Mouse (Mus musculus) midbrain, embryonic 15.5 days (tissue): ENCODE data around the gene Atox1. TPM values are rescaled to one million over a fixed set of nuclear protein-coding genes. Genes with fewer than 3 reads are reported as not detected.

Source experiments
- ATAC-seq: fragments of 200-750 bp; cut with Nextera tagmentation; replicated peaks from 2 replicates; pipeline ENCODE4 v1.8.0; 2017; ENCODE audit warnings: moderate TSS enrichment
- H3K27ac ChIP-seq: fragments of 300-500 bp; sonication (generic); 2 replicates; pipeline ENCODE4 v1.5.1; 2015; ENCODE audit warnings: mild to moderate bottlenecking, inconsistent platforms
- H3K27me3 ChIP-seq: fragments of 300-500 bp; sonication (generic); replicated peaks from 2 replicates; pipeline ENCODE4 v1.6.1; 2015; ENCODE audit warnings: inconsistent platforms
- H3K36me3 ChIP-seq: fragments of 300-500 bp; sonication (generic); replicated peaks from 2 replicates; pipeline ENCODE4 v1.6.1; 2015; ENCODE audit warnings: inconsistent platforms
- H3K4me1 ChIP-seq: fragments of 300-500 bp; sonication (generic); 2 replicates; pipeline ENCODE4 v1.6.1; 2015; ENCODE audit warnings: inconsistent platforms
- H3K4me2 ChIP-seq: fragments of 300-500 bp; sonication (generic); 2 replicates; pipeline ENCODE4 v1.6.1; 2015; ENCODE audit warnings: inconsistent platforms, mild to moderate bottlenecking, moderate library complexity
- H3K4me3 ChIP-seq: fragments of 300-500 bp; sonication (generic); 2 replicates; pipeline ENCODE4 v1.5.1; 2015; ENCODE audit warnings: mild to moderate bottlenecking, inconsistent platforms
- H3K9ac ChIP-seq: fragments of 300-500 bp; sonication (generic); 2 replicates; pipeline ENCODE4 v1.6.1; 2015; ENCODE audit warnings: mild to moderate bottlenecking, inconsistent platforms
- H3K9me3 ChIP-seq: fragments of 300-500 bp; sonication (generic); 2 replicates; pipeline ENCODE4 v1.6.1; 2016; ENCODE audit warnings: inconsistent platforms
- WGBS: fragments of 180-500 bp; shearing (Covaris S2); methylation state at CpG from one replicate; pipeline ENCODE4 v1.1.7; 2015; ENCODE audit warnings: mixed read lengths; 5-methylcytosine and 5-hydroxymethylcytosine counted together
- polyA plus RNA-seq: library from polyadenylated mRNA; unstranded; fragments of >200 nt; fragmentation: Nextera tagmentation; extraction: Ambion mirVana; gene quantifications from 2 replicates; pipeline ENCODE4 v1.2.1, GENCODE M21; 2015

Gene Atox1
- 225 and 229 TPM in 2 replicates for polyA plus RNA-seq

DNA sequence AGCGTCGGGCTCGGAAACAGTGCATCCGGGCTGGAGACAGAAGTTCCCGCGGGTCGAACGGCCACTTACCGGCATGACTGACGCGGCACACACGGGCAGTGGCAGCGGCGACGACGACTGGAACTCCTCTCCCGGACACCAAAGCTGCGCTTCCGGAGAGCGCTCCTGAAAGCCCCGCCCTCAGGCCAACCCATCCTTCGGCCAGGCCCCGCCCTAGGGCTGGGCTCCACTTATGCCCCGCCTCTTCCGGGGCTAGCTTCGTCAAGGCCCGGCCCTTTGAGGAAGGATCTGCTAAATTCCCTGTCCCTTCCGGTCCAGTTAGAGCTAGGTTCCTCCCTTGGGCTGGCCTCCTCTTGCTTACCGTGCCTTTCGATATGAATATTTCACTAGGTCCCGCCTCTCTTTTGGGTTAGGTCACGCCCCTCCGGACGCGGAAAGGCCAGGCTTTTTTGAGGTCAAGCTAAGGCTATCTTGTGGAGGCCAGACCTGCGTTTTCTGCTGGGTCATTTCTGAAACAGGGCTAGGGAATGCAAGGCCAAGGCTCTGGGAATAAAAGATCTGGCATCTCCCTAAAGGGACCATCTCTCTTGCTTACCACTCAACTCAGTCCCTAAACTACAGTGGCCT lies at the start of gene Atox1:
Gene Atox1, minus strand, starts transcription at position 221 of the 627 bp plus-strand sequence.
- H3K9me3 ChIP-seq = no peaks in the 10 kb centered on the region
- peak within 1 kb of the TSS; percentile 58 for H3K4me3 ChIP-seq
- H3K4me2 ChIP-seq = peak within 1 kb of the TSS; percentile 81
- under 1% methylated on average over 36 of the region's 36 CpGs for WGBS
- peaks cover 19% of the 10 kb centered on the region for H3K4me1 ChIP-seq
- H3K27ac ChIP-seq = peak within 1 kb of the TSS; percentile 77
- no peaks in the 10 kb centered on the region for H3K36me3 ChIP-seq
- ATAC-seq = peak; percentile 96
- peak within 1 kb of the TSS; percentile 56 for H3K9ac ChIP-seq
- H3K27me3 ChIP-seq = no peaks in the 10 kb centered on the region

DNA sequence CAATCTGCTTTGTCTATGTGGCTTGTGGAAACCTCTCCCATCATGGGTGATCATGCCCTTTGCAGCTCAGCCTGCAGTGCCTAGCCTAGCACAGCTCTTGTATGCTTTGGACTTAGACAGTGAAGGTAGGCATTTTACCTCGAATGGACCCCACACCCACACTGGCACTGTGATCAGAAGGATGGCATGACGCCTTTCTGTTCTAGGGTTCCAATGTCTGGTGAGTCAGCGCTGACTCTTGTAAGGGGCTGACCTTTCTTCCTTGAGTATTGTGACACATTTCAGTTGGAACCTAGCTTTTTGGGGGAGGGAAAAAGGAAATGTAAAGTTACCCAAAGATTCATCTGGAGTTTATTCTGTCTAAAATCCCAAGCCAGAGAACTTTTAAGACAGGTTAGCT lies 44.4 kb upstream of the Atox1 start:
- ATAC-seq = no peak
- no peak overlapping the region for H3K4me2 ChIP-seq
- H3K27ac ChIP-seq = no peak overlapping the region
- peaks cover 3% of the 10 kb centered on the region; the same call in 1 of the 2 replicates for H3K36me3 ChIP-seq
- no peak overlapping the region for H3K4me3 ChIP-seq
- no peaks in the 10 kb centered on the region for H3K4me1 ChIP-seq
- no peaks in the 10 kb centered on the region for H3K9me3 ChIP-seq
- H3K9ac ChIP-seq = no peak overlapping the region
- no peaks in the 10 kb centered on the region for H3K27me3 ChIP-seq
- whole genome bisulfite sequencing = 93% methylated on average over 3 of the region's 3 CpGs

DNA sequence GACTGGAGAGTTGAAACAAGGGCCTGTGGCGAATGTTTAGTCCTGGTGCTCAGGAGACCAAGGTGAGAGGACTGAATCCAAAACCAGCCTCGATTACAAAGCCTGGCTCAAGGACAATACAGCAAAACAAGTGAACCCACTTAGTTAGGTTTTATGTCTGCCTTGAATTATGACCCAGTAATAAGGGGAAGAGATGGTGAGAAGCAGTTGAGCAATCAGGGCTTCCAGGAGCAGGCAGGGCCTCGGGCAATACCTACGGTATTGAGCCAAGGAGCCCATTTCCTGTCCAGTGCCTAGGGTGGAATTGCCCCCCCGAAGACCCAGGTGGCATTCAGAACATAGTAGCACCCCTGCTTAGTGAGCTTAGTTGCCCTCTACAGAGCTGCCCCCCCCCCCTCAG lies 41.8 kb upstream of the Atox1 start:
- H3K36me3 ChIP-seq = peaks cover 13% of the 10 kb centered on the region

DNA sequence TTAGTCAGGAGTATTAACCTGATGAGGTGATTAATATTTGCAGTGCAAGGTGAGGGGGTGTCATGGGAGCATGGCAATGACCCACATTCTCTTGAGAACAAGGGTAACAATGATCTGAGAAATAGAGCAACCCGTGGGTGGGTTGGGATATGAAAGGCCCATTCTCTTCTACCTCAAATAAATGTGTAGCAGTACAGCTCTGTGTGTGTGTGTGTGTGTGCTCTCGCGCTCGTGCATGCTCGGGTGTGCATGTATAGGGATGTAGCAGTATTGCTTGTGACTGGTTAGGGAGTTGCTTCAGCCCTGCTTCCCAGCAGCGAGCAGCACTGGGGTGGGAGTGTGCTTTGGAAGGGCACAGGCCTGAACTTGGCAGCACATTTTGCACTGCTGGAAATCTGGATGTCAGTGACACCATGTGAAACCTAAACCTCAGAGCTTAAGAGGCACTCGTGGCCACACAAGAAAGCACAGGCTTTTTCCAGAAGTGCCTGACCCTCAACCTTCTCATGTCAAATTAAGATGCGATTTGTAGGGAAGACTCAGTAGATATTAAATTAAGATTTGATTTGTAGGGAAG lies 41.0 kb upstream of the Atox1 start:
- no peak for ATAC-seq
- Histone ChIP-seq H3K4me3 (no peak overlapping the region), H3K4me2 (no peak overlapping the region), H3K27me3 (no peaks in the 10 kb centered on the region), H3K27ac (no peak overlapping the region), H3K9ac (no peak overlapping the region), H3K36me3 (peaks cover 19% of the 10 kb centered on the region), H3K4me1 (no peaks in the 10 kb centered on the region), H3K9me3 (no peaks in the 10 kb centered on the region)
- 82% methylated on average over 8 of the region's 8 CpGs for WGBS

More for the DNA sequence above, 41.8 kb upstream of the Atox1 start:
- no peak overlapping the region for H3K4me3 ChIP-seq
- no peak for ATAC-seq
- no peak overlapping the region for H3K4me2 ChIP-seq
- H3K9ac ChIP-seq = no peak overlapping the region
- H3K27ac ChIP-seq = no peak overlapping the region
- H3K9me3 ChIP-seq = no peaks in the 10 kb centered on the region
- 90% methylated on average over 5 of the region's 5 CpGs for WGBS
- no peaks in the 10 kb centered on the region for H3K4me1 ChIP-seq
- no peaks in the 10 kb centered on the region for H3K27me3 ChIP-seq

DNA sequence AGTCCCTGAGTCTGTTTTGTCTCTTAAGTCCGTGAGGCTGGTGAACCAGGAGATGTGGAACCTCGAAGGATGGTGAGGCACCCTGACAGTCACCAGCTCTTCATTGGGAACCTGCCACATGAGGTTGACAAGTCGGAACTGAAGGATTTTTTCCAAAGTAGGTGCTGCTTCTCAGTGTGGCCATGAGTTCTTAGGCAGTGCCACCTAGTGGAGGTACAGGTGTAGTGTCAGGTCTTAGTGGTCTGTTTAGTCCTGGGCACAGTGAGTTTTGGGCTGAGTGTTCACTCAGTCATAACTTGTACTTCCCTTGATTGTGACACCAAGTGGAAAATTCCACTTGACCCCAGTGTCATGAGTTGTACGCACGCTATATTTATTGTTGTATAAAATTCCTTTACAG lies 36.8 kb upstream of the Atox1 start:
- Histone ChIP-seq H3K4me3 (no peak overlapping the region), H3K9ac (no peak overlapping the region), H3K9me3 (no peaks in the 10 kb centered on the region), H3K27me3 (no peaks in the 10 kb centered on the region), H3K4me1 (no peaks in the 10 kb centered on the region), H3K36me3 (peaks cover 53% of the 10 kb centered on the region), H3K27ac (no peak overlapping the region), H3K4me2 (no peak overlapping the region)
- WGBS = 67% methylated on average over 5 of the region's 5 CpGs
- ATAC-seq = 0 out of 2 replicates have a peak, but pooled peaks have one; percentile 70

DNA sequence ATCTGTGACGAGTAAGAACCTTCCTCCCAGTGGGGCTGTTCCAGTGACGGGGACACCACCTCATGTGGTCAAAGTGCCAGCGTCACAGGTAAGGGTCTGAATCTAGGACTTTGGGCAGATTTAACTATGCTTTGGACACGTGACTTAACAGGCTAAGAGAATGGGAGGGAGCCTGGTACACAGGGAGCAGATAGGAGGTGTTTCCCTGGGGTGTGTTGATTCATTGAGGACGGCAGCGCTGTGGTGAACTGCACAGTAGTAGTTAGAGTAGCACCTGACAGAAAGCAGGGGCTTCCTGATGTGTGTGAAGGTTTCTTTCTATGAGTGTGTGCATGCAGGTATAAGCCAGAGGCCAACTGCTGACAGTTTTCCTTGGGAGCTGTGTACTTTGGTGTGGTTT lies 35.1 kb upstream of the Atox1 start:
- ATAC-seq = no peak
- no peak overlapping the region for H3K4me2 ChIP-seq
- H3K4me3 ChIP-seq = no peak overlapping the region
- H3K9me3 ChIP-seq = no peaks in the 10 kb centered on the region
- H3K36me3 ChIP-seq = peaks cover 61% of the 10 kb centered on the region
- no peaks in the 10 kb centered on the region for H3K4me1 ChIP-seq
- H3K27me3 ChIP-seq = no peaks in the 10 kb centered on the region
- whole genome bisulfite sequencing = 91% methylated on average over 6 of the region's 6 CpGs
- no peak overlapping the region for H3K27ac ChIP-seq
- no peak overlapping the region for H3K9ac ChIP-seq

DNA sequence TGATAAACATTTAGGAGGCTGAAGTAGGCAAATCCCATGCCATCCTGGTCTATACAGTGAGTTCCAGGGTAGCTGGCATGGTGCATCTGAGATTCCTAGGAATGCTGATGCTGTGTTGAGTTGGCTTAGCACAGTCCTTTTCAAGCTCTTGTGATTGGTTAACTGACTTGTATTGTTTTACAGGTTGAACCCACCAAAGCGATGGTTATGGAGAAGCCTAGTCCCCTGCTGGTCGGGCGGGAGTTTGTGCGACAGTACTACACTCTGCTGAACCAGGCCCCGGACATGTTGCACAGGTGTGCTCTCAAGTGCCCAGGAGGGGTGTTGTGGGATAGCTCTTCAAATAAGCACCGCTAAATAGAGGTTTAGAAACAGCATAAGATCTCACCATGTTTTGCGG lies 24.4 kb upstream of the Atox1 start:
- H3K4me3 ChIP-seq = no peak overlapping the region
- H3K9ac ChIP-seq = no peak overlapping the region
- H3K27ac ChIP-seq = no peak overlapping the region
- no peaks in the 10 kb centered on the region for H3K9me3 ChIP-seq
- no peaks in the 10 kb centered on the region for H3K27me3 ChIP-seq
- no peak for ATAC-seq
- H3K4me1 ChIP-seq = no peaks in the 10 kb centered on the region
- H3K36me3 ChIP-seq = peaks cover 38% of the 10 kb centered on the region
- no peak overlapping the region for H3K4me2 ChIP-seq
- 97% methylated on average over 7 of the region's 7 CpGs for WGBS

DNA sequence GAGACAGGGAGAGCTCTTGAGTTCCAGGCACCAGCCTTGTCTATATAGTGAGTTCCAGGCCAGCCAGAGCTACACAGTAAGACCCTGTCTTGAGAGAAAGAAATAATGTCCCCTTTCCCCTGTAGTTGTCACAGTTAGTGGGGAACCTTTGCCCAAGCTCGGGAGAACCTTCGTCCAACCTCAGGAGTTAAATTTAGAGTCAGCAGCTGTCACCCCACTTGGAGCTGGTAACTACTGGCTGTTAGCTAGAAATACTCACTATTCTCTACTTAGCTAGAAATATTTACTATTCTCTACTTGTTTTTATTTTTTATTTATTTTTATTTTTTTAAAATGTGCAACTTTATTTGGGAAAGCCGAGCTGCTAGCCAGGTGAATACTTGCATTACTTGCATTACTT lies 12.2 kb upstream of the Atox1 start:
- H3K27ac ChIP-seq = no peak overlapping the region
- no peak for ATAC-seq
- H3K4me1 ChIP-seq = peaks cover 29% of the 10 kb centered on the region
- no peaks in the 10 kb centered on the region for H3K27me3 ChIP-seq
- H3K4me2 ChIP-seq = no peak overlapping the region
- no peaks in the 10 kb centered on the region; the same call in 1 of the 2 replicates for H3K36me3 ChIP-seq
- 95% methylated on average over 3 of the region's 3 CpGs for WGBS
- no peak overlapping the region for H3K4me3 ChIP-seq
- H3K9me3 ChIP-seq = no peaks in the 10 kb centered on the region
- no peak overlapping the region for H3K9ac ChIP-seq

DNA sequence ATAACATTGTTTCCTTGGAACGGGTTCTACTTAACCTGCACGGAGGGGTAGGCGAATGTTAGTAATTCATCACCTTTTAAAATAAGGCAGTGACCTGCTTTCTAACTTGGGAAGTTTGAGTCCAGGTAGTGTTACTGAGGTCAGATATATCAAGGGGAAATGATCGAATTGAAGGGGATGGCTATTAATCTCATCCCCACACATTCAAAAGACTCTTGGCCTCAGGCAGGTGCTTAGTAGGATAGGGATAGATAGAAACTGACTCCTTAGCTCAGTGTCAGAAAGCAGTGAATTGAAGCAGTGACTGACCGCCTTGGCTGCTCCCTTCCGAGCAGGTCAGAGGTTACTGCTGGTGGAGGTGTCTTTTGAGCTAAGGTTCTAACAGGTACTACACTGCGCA lies 10.4 kb upstream of the Atox1 start:
- WGBS = 93% methylated on average over 7 of the region's 7 CpGs
- H3K9ac ChIP-seq = no peak overlapping the region

DNA sequence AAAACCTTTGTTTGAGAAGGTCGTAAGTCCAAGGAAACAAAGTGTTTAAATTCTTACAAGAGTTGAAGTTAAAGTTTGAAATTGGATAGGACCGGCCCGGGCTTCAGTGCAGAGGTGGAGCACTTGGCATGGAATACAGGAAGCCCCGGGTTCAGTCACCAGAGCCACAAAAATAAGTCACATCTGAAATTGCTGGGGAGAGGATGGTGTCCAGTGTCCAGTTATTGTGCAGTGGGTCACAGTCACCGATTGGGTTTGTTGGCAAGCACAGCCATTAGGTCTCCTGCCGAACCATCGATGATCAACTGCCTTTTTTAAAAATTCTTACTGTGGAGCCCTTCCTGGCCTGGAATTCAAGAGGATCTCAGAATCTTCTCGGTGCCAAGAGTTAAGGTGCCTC lies 9.7 kb upstream of the Atox1 start:
- 61% methylated on average over 8 of the region's 8 CpGs for WGBS
- H3K4me3 ChIP-seq = peak overlapping the region; percentile 77
- no peak overlapping the region for H3K27ac ChIP-seq
- H3K4me2 ChIP-seq = peak overlapping the region; percentile 84
- H3K9me3 ChIP-seq = no peaks in the 10 kb centered on the region
- H3K36me3 ChIP-seq = no peaks in the 10 kb centered on the region; the same call in 1 of the 2 replicates
- ATAC-seq = no peak
- H3K27me3 ChIP-seq = no peaks in the 10 kb centered on the region
- H3K9ac ChIP-seq = no peak overlapping the region
- peaks cover 29% of the 10 kb centered on the region for H3K4me1 ChIP-seq

More for the DNA sequence above, 10.4 kb upstream of the Atox1 start:
- H3K27ac ChIP-seq = no peak overlapping the region
- H3K4me3 ChIP-seq = 0 out of 2 replicates have a peak overlapping the region, but pooled peaks have one; percentile 77
- peaks cover 33% of the 10 kb centered on the region for H3K4me1 ChIP-seq
- peak overlapping the region; percentile 84; the same call in 1 of the 2 replicates for H3K4me2 ChIP-seq
- ATAC-seq = no peak
- no peaks in the 10 kb centered on the region for H3K9me3 ChIP-seq
- H3K36me3 ChIP-seq = no peaks in the 10 kb centered on the region; the same call in 1 of the 2 replicates
- no peaks in the 10 kb centered on the region for H3K27me3 ChIP-seq

DNA sequence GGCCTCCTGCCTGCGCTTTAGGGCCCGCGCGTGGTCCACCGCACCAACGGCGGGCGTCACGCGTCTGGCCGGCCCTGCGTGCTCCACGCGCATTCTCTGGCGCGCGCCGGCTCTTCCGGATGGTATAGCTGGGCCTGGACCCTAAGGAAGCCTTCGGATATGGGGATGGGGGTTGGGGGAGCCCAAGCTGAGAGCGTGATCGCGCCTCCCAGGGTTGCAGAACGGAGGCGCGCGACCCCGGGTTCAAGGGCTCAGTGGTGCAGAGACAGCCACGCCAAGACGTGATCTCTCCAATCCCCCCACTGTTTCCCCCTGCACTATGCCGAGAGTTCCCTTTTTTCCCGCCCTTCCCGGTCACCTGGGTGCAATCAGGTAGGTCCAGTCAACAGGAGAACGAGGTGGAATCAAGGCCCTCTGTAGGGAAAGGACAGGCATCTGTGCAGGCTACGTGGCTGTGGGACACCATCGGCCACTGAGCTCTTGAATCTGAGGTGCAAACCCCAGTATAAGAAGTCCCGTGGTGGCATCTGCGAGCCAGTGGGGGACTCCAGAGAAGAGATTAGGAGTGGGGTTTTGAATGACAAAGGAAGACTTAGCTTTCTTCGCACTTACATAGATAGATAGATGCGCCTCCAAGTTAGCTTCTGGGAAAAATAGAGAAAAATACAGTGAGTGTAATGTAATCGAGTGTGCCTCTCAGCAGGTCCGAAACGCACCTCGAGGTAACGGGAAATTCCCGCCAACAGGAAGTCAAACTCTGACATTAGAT lies 9.1 kb upstream of the Atox1 start:
- Histone ChIP-seq H3K4me3 (peak overlapping the region; percentile 77), H3K9ac (peak overlapping the region; percentile 84), H3K27me3 (no peaks in the 10 kb centered on the region), H3K4me2 (peak overlapping the region; percentile 84), H3K36me3 (no peaks in the 10 kb centered on the region; the same call in 1 of the 2 replicates), H3K27ac (peak overlapping the region; percentile 89), H3K9me3 (no peaks in the 10 kb centered on the region), H3K4me1 (peaks cover 28% of the 10 kb centered on the region)
- under 1% methylated on average over 45 of the region's 46 CpGs for WGBS
- peak; percentile 49 for ATAC-seq

DNA sequence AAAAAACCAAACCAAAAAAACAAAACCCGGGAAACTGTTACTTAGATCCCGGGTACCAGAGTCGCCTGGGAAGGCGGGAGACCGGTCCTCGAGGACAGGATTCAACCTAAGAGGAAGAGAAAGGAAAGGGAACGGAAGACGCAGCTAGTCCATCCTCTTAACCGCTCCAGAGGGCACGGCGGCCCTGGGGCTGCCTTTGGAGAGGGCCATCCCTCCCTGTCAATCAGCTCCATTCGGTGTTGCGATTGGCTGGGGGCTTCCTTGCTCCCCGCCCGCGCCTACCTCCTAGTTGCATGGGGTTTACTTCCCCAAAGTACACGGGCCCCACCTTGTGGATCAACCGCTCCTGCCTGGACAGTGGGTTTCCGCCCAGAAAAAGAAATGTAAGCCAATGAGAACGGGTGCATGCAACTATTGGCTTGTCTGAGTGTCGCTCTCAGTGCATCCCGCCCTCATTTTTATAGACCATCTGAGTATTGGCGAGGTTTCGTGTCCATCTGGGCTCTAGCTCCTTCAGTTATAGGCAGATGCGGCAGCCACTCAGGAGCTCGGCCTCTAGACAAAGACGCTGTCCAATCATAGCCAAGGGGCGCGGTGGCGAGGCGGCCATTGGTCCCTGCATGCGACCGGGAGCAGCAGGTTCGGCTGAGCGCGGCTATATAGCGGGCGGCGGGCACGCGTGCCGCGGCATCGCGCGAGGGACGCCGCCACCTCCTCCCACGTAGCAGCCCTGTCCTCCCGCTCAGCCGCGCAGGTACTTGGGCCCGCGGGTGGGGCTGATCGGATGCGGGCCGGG lies 8.2 kb upstream of the Atox1 start, which contains the start of gene G3bp1:
Gene G3bp1, plus strand, starts transcription at position 638 of the 796 bp plus-strand sequence.
- Histone ChIP-seq H3K4me2 (peak within 1 kb of the TSS; percentile 90), H3K36me3 (no peaks in the 10 kb centered on the region; the same call in 1 of the 2 replicates), H3K4me3 (peak within 1 kb of the TSS; percentile 77), H3K9me3 (no peaks in the 10 kb centered on the region), H3K27ac (peak within 1 kb of the TSS; percentile 89), H3K4me1 (peaks cover 28% of the 10 kb centered on the region), H3K27me3 (no peaks in the 10 kb centered on the region), H3K9ac (peak within 1 kb of the TSS; percentile 84)
- WGBS = under 1% methylated on average over 54 of the region's 57 CpGs
- peak; percentile 99 for ATAC-seq
